17 mouse cellular contexts compared by ENCODE assay signal in genomic region chr6:49187299-49187698, GRCm38 (mm10). TPM values are rescaled to one million over a fixed set of nuclear protein-coding genes. Genes with fewer than 3 reads are reported as not detected.
DNase-seq lines count a peak whose midpoint lies in the region; ATAC-seq and TF ChIP-seq lines count a peak whose summit lies in the region.
"Had no signal": no experiment of that assay in that cellular context is flagged by ENCODE, and none has a peak within 500 bp of the region (broad histone marks: within the 10 kb centered on the region; RNA-seq: fewer than 3 reads in every experiment).

No protein-coding gene starts in this region.

- no peak overlapping the region for H3K27ac ChIP-seq in layer of hippocampus, adult 2 months
- H3K27ac ChIP-seq in stomach, postnatal 0 days (replicated peaks): no peak overlapping the region
- H3K27ac ChIP-seq: embryonic facial prominence, embryonic 12.5 days; midbrain, embryonic 12.5 days; neural tube, embryonic 12.5 days had no signal

- no peak for DNase-seq in layer of hippocampus, adult 2 months (ENCODE audit: low spot score in 2 of 2)
- no peak for DNase-seq in layer of hippocampus, postnatal 14 days (ENCODE audit: low spot score in 2 of 2)
- peak; percentile 48 for DNase-seq in thymus, postnatal 4 days
- DNase-seq in thymus, adult 18-20 months: no peak
- DNase-seq in R1 (ENCODE audit: low read depth, low spot score): peak; percentile 84
- no peak for DNase-seq in stomach, postnatal 0 days (ENCODE audit: low spot score)
- no peak for DNase-seq in right cerebral cortex, adult 18-20 months
- DNase-seq in urinary bladder, postnatal 14 days (ENCODE audit: low spot score): no peak
- DNase-seq: cerebellum, postnatal 14 days; heart, postnatal 4 days; kidney, adult 8-10 months; left cerebral cortex, postnatal 4 days; lung, postnatal 14 days had no signal

- no peak overlapping the region for H3K4me2 ChIP-seq in stomach, postnatal 0 days (replicated peaks; ENCODE audit: low read depth)
- H3K4me2 ChIP-seq: embryonic facial prominence, embryonic 12.5 days; midbrain, embryonic 12.5 days; neural tube, embryonic 12.5 days had no signal

- no peaks in the 10 kb centered on the region for H3K27me3 ChIP-seq in stomach, postnatal 0 days (ENCODE audit: control insufficient read depth, insufficient read depth, low read length)
- H3K27me3 ChIP-seq: embryonic facial prominence, embryonic 12.5 days; midbrain, embryonic 12.5 days; neural tube, embryonic 12.5 days had no signal

- no peaks in the 10 kb centered on the region for H3K9me3 ChIP-seq in stomach, postnatal 0 days (ENCODE audit: control insufficient read depth, low read length)
- H3K9me3 ChIP-seq: embryonic facial prominence, embryonic 12.5 days; midbrain, embryonic 12.5 days; neural tube, embryonic 12.5 days had no signal

- ATAC-seq in stomach, postnatal 0 days (ENCODE audit: low FRiP score, low TSS enrichment): no peak
- ATAC-seq: forebrain, embryonic 16.5 days had no signal

- no peaks in the 10 kb centered on the region for H3K36me3 ChIP-seq in stomach, postnatal 0 days (ENCODE audit: control insufficient read depth, insufficient read depth, low read length)

- H3K4me3 ChIP-seq in layer of hippocampus, adult 2 months: no peak overlapping the region
- H3K4me3 ChIP-seq in stomach, postnatal 0 days (ENCODE audit: low read depth, low read length): no peak overlapping the region
- H3K4me3 ChIP-seq: embryonic facial prominence, embryonic 12.5 days; midbrain, embryonic 12.5 days; neural tube, embryonic 12.5 days had no signal

- peak; percentile 49 for TF ChIP-seq CTCF in layer of hippocampus, adult 2 months (conservative IDR thresholded peaks at IDR 0.05)
- peak; percentile 53 for TF ChIP-seq CTCF in stomach, postnatal 0 days (IDR thresholded peaks at IDR 0.05; ENCODE audit: low read depth)

- 87% methylated on average over 7 of the region's 7 CpGs for WGBS in stomach, postnatal 0 days

- no peaks in the 10 kb centered on the region for H3K4me1 ChIP-seq in stomach, postnatal 0 days (replicated peaks; ENCODE audit: control insufficient read depth, insufficient read depth)
- H3K4me1 ChIP-seq: embryonic facial prominence, embryonic 12.5 days; midbrain, embryonic 12.5 days; neural tube, embryonic 12.5 days had no signal

- TF ChIP-seq EP300 in stomach, postnatal 0 days (optimal IDR thresholded peaks at IDR 0.05): no peak

- no peak overlapping the region for H3K9ac ChIP-seq in stomach, postnatal 0 days (ENCODE audit: low read length)
- H3K9ac ChIP-seq: embryonic facial prominence, embryonic 12.5 days; midbrain, embryonic 12.5 days; neural tube, embryonic 12.5 days had no signal

RNA-seq across cellular contexts. Expression of gene Igf2bp3, which starts 27.5 kb away (rescaled TPM):
- not detected for total RNA-seq in layer of hippocampus, adult 2 months (2021)
- total RNA-seq in layer of hippocampus, postnatal 14 days (2021): under 1 TPM; 0.24 to 0.35 TPM
- polyA plus RNA-seq in stomach, postnatal 0 days (2015; fragmentation: Nextera tagmentation; extraction: Ambion mirVana): 40.7 and 43.6 TPM in 2 replicates

Comparison
In these comparisons a context has a peak if more than half of its experiments do, and no peak if none do; other contexts are left out.
1. DNase-seq: peak in thymus, postnatal 4 days (single experiment) and R1 (single experiment); none in layer of hippocampus, adult 2 months (0 of 2), layer of hippocampus, postnatal 14 days (0 of 2), thymus, adult 18-20 months (0 of 2), stomach, postnatal 0 days (single experiment), right cerebral cortex, adult 18-20 months (single experiment) and urinary bladder, postnatal 14 days (single experiment).